Mouse (Mus musculus) pancreas, adult 10 weeks (tissue): ENCODE results near the gene Ugt2b1. TPM values are rescaled to one million over a fixed set of nuclear protein-coding genes. Genes with fewer than 3 reads are reported as not detected.

Experiments
- polyA plus RNA-seq: library from polyadenylated mRNA; stranded (reverse); fragments of 350-450 nt; fragmentation: Illumina TruSeq; extraction: RNeasy Lipid Tissue Mini Kit (QIAGEN cat#74804); gene quantifications from one replicate; pipeline ENCODE4 v1.2.3, GENCODE M21; 2015; ENCODE audit warnings: low read depth, low replicate concordance; ENCODE audit not compliant: insufficient read depth

The Ugt2b1 gene
- not detected for polyA plus RNA-seq

DNA sequence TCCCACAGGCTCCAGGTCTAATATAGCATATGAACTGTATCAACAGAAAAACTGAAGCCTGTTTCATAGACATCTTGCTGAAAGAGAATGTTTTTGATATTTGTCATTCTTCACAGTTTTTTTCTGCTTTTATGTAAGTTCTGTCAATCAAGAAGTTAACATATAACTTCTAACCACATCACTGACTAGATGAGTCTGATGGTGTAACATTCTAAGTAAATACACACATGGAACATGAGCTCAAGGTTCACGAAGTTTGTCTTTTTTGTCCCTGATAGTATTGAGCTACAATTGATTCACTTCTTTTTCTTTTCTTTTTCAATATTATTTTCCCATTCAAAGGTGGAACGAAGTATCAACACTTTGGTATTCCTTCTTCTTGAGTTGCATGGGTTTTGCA lies at the start of gene Ugt2b1:
Ugt2b1 (minus strand) TSS at position 105 of the 400 bp plus-strand sequence.

DNA sequence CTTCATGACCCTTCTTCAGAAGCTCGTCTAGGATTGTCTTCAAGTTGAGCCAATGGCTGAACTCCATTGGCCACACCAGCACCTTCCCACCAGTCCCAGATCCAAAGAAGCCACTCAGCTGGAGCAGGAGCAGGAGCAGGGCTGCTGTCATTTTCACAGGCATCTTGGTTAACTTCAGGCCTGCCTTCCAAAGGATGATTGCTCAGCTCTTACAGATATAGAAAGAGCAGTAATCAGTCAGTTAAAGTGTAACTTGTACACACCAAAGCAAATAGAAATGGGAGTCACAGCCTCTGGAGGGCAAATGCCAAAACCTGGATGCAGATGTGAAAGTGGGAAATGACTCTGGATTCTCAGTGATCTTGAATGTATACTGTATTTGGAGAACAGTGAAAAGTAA lies 19.6 kb downstream of the Ugt2b1 start, which contains the start of gene Ugt2b34:
Ugt2b34 (minus strand) TSS at position 180 of the 400 bp plus-strand sequence.

Other genes with a start within 250 kb of the Ugt2b1 start
- gene Tmprss11e, start 180.7 kb downstream of the Ugt2b1 start, polyA plus RNA-seq, result not detected
- gene Ythdc1, start 122.3 kb downstream of the Ugt2b1 start, polyA plus RNA-seq, result 27.8 TPM
- 2.3 TPM for gene Ugt2b34, start 19.6 kb downstream of the Ugt2b1 start, polyA plus RNA-seq
- gene Ugt2b35, start 74.3 kb upstream of the Ugt2b1 start, polyA plus RNA-seq, result not detected
- gene Ugt2b36, start 166.0 kb upstream of the Ugt2b1 start, polyA plus RNA-seq, result not detected
- not detected for gene Ugt2b5, start 213.8 kb upstream of the Ugt2b1 start, polyA plus RNA-seq